Mouse (Mus musculus): ENCODE measurements around the gene Smg8. TPM values are rescaled to one million over a fixed set of nuclear protein-coding genes. Genes with fewer than 3 reads are reported as not detected.

Gene Smg8
- total RNA-seq (2017), result 21.1 and 26.0 TPM in 2 replicates

DNA sequence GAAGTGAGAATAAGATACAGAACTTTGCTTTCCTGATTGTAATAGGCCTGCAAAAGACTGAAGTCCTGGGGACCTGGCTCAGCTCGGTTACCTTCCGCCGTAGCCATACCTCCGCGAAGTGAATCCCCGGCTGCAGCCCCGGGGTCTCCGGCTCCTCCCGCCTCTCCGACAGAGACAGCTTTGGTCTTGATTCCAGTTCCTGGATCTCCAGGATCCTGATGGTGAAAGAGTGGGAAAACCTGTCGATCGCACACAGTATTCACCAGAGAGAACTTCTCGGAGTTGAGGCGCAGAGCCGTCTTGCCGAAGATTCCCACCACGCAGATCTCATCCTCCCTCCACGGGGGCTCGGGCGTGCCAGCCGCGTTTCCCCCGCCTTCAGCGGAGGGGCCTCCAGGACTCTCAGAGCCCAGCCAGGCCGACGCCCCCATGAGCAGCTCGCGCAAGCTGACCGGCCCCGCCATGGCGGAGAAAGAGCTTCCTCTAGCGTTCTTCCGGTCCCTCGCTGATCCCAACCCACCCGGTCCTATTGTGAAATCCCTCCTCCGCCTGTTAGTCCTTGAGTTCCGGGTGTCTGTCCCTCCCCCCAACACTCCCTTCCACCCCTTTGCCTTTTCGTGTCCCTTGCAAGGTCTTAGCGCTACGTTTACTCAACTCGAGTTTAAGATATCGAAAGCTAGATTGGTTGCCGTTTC, at the start of gene Smg8:
TSS of gene Smg8 (minus strand) at position 485 of the 695 bp plus-strand sequence.
- ATAC-seq (ENCODE audit: extremely low read depth, insufficient number of reproducible peaks, low FRiP score, poor library complexity, severe bottlenecking), result peak; percentile 94

GRCm38 (mm10) chr11:87136233-87136632, 49.7 kb upstream of the Smg8 start:
- no peak for ATAC-seq (ENCODE audit: extremely low read depth, insufficient number of reproducible peaks, low FRiP score, poor library complexity, severe bottlenecking)

GRCm38 (mm10) chr11:87126824-87127816, 40.5 kb upstream of the Smg8 start, which contains the start of gene Trim37:
TSS of gene Trim37 (plus strand) at chr11:87127077.
- ATAC-seq (ENCODE audit: extremely low read depth, insufficient number of reproducible peaks, low FRiP score, poor library complexity, severe bottlenecking), result peak; percentile 89

DNA sequence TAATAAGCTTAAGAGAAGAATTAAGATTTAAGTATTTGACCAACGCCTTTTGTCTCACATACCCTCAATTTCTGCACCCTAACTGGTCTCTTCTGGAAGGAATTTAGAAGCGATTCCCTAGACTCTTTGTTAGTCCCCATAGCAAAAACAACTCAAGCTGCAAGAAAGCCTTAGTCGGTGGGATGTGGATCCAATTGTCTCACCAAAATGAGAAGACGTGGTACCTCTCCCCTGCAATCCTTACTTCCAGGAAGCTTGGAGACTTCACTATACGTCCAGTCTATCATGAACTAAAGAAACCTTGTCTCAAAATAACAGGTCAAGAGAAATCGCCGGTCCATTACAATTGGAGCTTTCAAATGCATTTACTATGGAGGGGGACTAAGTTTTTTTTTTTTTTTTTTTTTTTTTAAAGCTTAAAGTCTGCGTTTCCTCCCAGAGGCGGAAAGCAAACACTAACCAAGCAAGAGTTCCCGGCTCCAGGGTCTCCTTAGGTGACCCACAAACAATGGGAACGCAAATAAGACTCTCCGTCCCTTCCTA, 39.8 kb upstream of the Smg8 start:
- ATAC-seq (ENCODE audit: extremely low read depth, insufficient number of reproducible peaks, low FRiP score, poor library complexity, severe bottlenecking), result no peak

- ATAC-seq (ENCODE audit: extremely low read depth, insufficient number of reproducible peaks, low FRiP score, poor library complexity, severe bottlenecking), result no peak
These were observed 39.0 kb upstream of the Smg8 start for GRCm38 (mm10) chr11:87125562-87125961.

- no peak for ATAC-seq (ENCODE audit: extremely low read depth, insufficient number of reproducible peaks, low FRiP score, poor library complexity, severe bottlenecking)
These were observed 35.3 kb upstream of the Smg8 start for GRCm38 (mm10) chr11:87121864-87122263.

DNA sequence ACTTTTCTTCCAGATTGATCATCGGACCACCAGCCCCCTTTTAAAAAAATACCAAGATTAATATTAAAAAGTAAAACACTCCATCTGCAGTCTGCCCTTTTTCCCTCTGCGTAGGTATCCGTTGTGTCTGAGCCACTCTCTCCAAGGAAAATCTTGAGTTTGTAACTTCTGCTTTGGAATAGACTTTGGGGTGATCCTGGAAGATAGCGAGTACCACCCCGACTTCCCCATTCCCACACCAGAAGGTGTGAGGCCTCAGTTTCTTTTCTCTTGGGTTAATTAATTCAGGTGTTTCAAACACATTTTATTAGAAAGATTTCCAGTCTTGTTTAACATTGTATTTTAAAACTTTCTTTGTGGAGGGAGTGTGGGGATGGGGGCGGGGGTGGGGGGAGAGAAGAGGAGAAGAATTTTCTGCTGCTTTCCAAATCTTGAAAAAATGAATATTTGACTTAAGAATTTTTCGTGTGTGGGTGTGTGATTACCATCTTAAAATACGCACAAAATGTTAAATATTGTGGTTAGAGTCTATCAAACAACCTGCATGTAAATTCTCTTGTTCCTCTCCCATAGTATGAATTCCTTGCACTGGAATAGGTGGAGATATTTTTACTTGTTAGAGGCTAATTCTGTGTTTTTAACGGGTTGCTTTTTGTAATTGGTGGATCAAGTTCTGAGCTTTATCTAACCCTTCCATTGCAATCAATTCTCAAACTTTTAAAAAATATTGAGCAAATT, 23.8 kb upstream of the Smg8 start:
- no peak for ATAC-seq (ENCODE audit: extremely low read depth, insufficient number of reproducible peaks, low FRiP score, poor library complexity, severe bottlenecking)

GRCm38 (mm10) chr11:87109519-87110171, 23.1 kb upstream of the Smg8 start:
- no peak for ATAC-seq (ENCODE audit: extremely low read depth, insufficient number of reproducible peaks, low FRiP score, poor library complexity, severe bottlenecking)

- peak; percentile 92 for ATAC-seq (ENCODE audit: extremely low read depth, insufficient number of reproducible peaks, low FRiP score, poor library complexity, severe bottlenecking)
These were observed 22.4 kb upstream of the Smg8 start, which contains the start of gene Ska2 for GRCm38 (mm10) chr11:87108755-87109518. TSS of gene Ska2 (plus strand) at chr11:87109234.

GRCm38 (mm10) chr11:87108409-87108754, 21.8 kb upstream of the Smg8 start, which contains the start of gene Prr11:
TSS of gene Prr11 (minus strand) at chr11:87108708.
- no peak for ATAC-seq (ENCODE audit: extremely low read depth, insufficient number of reproducible peaks, low FRiP score, poor library complexity, severe bottlenecking)

GRCm38 (mm10) chr11:87087142-87087541, 568 bp upstream of the Smg8 start:
- no peak for ATAC-seq (ENCODE audit: extremely low read depth, insufficient number of reproducible peaks, low FRiP score, poor library complexity, severe bottlenecking)

GRCm38 (mm10) chr11:87085461-87085860, 1.1 kb downstream of the Smg8 start:
- no peak for ATAC-seq (ENCODE audit: extremely low read depth, insufficient number of reproducible peaks, low FRiP score, poor library complexity, severe bottlenecking)

DNA sequence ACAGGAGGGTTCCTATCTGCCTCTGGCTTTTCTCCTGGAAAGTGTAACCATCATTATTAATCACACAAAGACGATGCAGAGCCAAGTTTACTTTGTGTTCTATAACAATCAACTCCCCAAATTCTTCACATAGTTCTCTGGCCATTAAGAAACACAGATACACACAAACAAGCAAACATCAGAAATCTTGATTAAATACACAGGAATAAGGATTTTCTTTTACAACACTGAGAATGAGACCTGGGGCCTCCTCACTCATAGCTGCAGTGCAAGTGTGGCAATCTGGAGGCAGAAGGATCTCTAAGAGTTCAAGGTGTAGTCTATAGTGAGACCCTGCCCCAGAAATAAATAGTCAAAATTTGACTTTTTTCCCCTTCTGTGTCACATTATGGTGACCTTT, 2.9 kb downstream of the Smg8 start:
- ATAC-seq (ENCODE audit: extremely low read depth, insufficient number of reproducible peaks, low FRiP score, poor library complexity, severe bottlenecking), result no peak

DNA sequence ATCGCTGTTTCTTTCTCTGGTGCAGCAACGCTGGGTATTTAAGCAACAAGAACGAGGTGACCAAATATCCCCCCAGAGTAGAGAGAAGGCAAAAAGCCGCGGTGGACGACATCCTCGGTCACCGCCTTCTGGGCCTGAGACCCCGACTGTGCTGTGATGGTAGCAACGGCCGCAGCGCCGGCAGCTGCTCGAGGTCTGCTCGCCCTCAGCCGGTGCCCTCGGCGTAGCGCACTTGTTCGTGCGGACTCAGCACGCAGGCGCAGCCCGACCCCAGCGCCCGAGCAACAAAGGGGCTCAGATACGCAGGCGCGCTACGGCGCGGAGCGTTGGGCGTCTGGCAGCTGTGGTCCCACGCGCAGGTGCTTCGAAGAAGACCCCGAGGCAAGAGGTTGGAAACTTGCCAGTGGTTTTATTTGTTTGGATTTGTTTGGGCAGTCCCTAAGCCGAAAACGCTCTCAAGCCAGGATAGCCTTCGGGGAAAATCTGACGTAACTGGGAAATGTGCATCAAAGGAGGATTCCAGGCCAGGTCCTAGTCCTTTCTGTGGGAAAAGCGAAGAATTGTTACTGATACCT, 12.6 kb downstream of the Smg8 start, which contains the start of gene Gdpd1:
TSS of gene Gdpd1 (minus strand) at position 197 of the 575 bp plus-strand sequence.
- peak; percentile 62; the same call in 1 of the 2 replicates for ATAC-seq (ENCODE audit: extremely low read depth, insufficient number of reproducible peaks, low FRiP score, poor library complexity, severe bottlenecking)

DNA sequence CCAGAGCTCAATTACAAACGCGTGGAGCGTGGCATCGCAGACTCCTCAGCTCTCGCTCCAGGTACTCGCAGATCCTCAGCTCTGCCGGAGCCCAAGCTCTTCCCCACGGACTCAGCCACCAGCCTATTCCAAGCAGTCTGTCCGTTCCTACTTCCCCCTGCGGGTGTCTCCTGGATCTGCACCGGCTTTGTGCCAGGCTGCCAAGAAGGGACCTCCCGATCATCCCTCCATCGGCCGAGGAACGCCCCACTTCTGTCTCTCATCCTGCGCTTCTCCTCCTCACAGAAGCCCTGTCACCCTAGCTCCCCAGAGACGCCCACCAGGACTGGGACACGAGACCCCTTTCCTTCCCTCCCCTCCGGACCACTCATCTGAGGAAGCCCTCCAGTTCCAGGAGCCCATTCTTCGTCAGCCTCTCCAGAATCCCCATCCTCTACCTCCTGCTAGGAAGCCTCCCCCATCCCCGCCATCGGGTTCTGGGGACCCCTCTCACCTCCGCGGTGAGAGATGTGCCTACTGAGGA, 13.2 kb downstream of the Smg8 start:
- ATAC-seq (ENCODE audit: extremely low read depth, insufficient number of reproducible peaks, low FRiP score, poor library complexity, severe bottlenecking), result peak; percentile 24; the same call in 1 of the 2 replicates

GRCm38 (mm10) chr11:87062087-87062486, 24.5 kb downstream of the Smg8 start:
- no peak for ATAC-seq (ENCODE audit: extremely low read depth, insufficient number of reproducible peaks, low FRiP score, poor library complexity, severe bottlenecking)

- ATAC-seq (ENCODE audit: extremely low read depth, insufficient number of reproducible peaks, low FRiP score, poor library complexity, severe bottlenecking), result no peak
These were observed 26.2 kb downstream of the Smg8 start for GRCm38 (mm10) chr11:87060410-87060809.

Measured in neutrophil, adult 5-6 weeks (primary cell).